10 mouse cellular contexts compared by ENCODE assay signal in genomic region chr9:29654885-29655284, GRCm38 (mm10).
DNase-seq lines count a peak whose midpoint lies in the region; ATAC-seq and TF ChIP-seq lines count a peak whose summit lies in the region.
"Had no signal": no experiment of that assay in that cellular context is flagged by ENCODE, and none has a peak within 500 bp of the region (broad histone marks: within the 10 kb centered on the region; RNA-seq: fewer than 3 reads in every experiment).

No protein-coding gene starts in this region.

- H3K27me3 ChIP-seq in kidney, embryonic 16.5 days (ENCODE audit: insufficient read depth, low read length): no peaks in the 10 kb centered on the region

- peak; percentile 66; the same call in 1 of the 2 replicates for TF ChIP-seq CTCF in embryonic fibroblast, embryonic 13.5 days (IDR thresholded peaks at IDR 0.05; ENCODE audit: borderline replicate concordance, insufficient read depth, low read length)

- no peak overlapping the region for H3K4me3 ChIP-seq in kidney, embryonic 16.5 days (ENCODE audit: low read length)
- H3K4me3 ChIP-seq in embryonic fibroblast, embryonic 13.5 days (ENCODE audit: insufficient read depth, low read length): no peak overlapping the region
- H3K4me3 ChIP-seq: embryonic facial prominence, embryonic 13.5 days; limb, embryonic 12.5 days had no signal

- no peak overlapping the region for H3K9ac ChIP-seq in kidney, embryonic 16.5 days (replicated peaks; ENCODE audit: low read length)
- H3K9ac ChIP-seq: embryonic facial prominence, embryonic 13.5 days; limb, embryonic 12.5 days had no signal

- H3K27ac ChIP-seq in kidney, embryonic 16.5 days (ENCODE audit: low read length): no peak overlapping the region
- no peak overlapping the region for H3K27ac ChIP-seq in embryonic fibroblast, embryonic 13.5 days (ENCODE audit: insufficient read depth, low read length)
- H3K27ac ChIP-seq: embryonic facial prominence, embryonic 13.5 days; limb, embryonic 12.5 days had no signal

- peaks cover 6% of the 10 kb centered on the region; the same call in 1 of the 2 replicates for H3K4me1 ChIP-seq in kidney, embryonic 16.5 days (ENCODE audit: insufficient read depth, low read length)
- H3K4me1 ChIP-seq in embryonic fibroblast, embryonic 13.5 days (ENCODE audit: control insufficient read depth, insufficient read depth, low read length): no peaks in the 10 kb centered on the region
- H3K4me1 ChIP-seq: embryonic facial prominence, embryonic 13.5 days had no signal

- no peaks in the 10 kb centered on the region for H3K36me3 ChIP-seq in kidney, embryonic 16.5 days (ENCODE audit: insufficient read depth, low read length)
- H3K36me3 ChIP-seq: embryonic facial prominence, embryonic 13.5 days; limb, embryonic 12.5 days had no signal

- ATAC-seq in kidney, embryonic 16.5 days (ENCODE audit: low FRiP score, low TSS enrichment): no peak
- ATAC-seq in monocyte, adult 5-6 weeks (replicated peaks; ENCODE audit: insufficient number of reproducible peaks, low FRiP score, low TSS enrichment, poor library complexity, severe bottlenecking): no peak

- no peak overlapping the region for H3K4me2 ChIP-seq in kidney, embryonic 16.5 days (replicated peaks; ENCODE audit: low read depth, low read length)
- H3K4me2 ChIP-seq: embryonic facial prominence, embryonic 13.5 days; limb, embryonic 12.5 days had no signal

- no peak for TF ChIP-seq POLR2A in embryonic fibroblast, embryonic 13.5 days (IDR thresholded peaks at IDR 0.05; ENCODE audit: low read depth, low read length)

- 12% methylated on average over 6 of the region's 6 CpGs for WGBS in kidney, embryonic 16.5 days

- peak; percentile 19 for DNase-seq in kidney, adult 18-20 months
- peak; percentile 66 for DNase-seq in ES-CJ7 (ENCODE audit: low read depth, low spot score)
- peak; percentile 61 for DNase-seq in adrenal gland, postnatal 10 days
- peak; percentile 36 for DNase-seq in lung, postnatal 36 days
- DNase-seq in testis, postnatal 14 days (ENCODE audit: low spot score): peak; percentile 33

- no peaks in the 10 kb centered on the region for H3K9me3 ChIP-seq in kidney, embryonic 16.5 days (ENCODE audit: low read length)
- H3K9me3 ChIP-seq: embryonic facial prominence, embryonic 13.5 days; limb, embryonic 12.5 days had no signal
